Mouse (Mus musculus) frontal cortex, postnatal 36 days (tissue): ENCODE measurements around the gene Lrrc7.

Experiments used
- DNase-seq, 2 experiments: peaks; one replicate each; pipeline ENCODE4 v3.0.0; 2022; ENCODE audit warnings: low spot score in 2 of 2

Lrrc7 gene

DNA sequence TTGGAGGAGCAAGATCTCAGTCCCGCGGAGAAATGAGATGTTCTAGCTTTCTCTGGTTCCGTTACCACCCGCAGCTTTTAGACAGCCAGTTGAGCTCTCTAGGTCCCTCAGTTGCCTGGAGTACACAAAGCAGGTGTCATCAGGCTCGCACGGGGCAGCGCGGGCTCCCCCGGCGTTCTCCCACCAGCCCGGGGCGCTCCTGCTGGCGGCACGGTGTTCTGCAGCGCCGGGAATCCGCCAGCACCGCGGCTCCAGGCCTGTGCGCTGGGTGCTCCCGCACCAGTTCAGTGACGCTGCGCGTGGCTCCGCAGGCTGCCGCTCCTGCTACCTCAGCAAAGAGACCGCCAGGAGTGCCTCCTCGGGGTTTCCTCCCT lies at the start of gene Lrrc7:
Gene Lrrc7 (minus strand): TSS at position 235 of the 374 bp plus-strand sequence.
- DNase-seq: peak; percentile 82 to 87

DNA sequence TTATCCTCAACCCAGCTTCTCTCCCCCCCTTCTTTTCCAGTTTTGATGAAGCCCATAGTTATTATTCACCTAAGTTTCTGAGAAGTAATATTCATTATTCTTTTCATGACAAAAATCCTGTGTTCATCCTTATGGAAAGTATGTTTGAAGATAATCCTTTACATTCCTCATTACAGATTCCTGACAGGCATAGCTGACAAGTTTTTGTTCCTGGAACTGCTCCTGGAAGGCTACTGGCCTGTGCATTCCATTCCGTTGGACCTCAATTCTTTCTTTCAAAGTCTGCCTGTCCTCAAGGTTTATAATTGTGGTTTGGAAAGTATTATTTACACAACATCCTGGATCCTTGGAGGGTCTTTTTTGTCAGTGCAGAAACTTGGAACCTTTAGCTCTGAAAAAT lies 45.0 kb upstream of the Lrrc7 start:
- DNase-seq: no peak

DNA sequence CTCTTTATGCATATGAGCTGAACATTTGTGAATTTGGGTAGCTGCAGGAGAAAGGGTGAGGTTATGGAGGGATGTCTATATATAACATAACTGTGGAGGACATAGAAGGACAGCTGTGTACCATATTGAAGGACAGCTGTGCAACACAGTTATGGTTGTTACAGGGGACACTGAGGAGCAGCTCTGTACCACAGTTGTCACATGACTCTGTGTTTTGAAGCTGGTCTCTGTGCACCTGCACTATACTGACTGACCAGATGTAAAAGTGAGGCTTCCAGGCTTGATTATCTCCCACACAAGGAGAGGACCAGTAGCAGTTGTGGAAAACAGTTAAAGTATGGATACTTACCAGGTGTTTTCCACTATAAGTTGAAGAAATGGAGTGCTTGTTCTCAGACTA lies 43.3 kb upstream of the Lrrc7 start:
- no peak for DNase-seq

DNA sequence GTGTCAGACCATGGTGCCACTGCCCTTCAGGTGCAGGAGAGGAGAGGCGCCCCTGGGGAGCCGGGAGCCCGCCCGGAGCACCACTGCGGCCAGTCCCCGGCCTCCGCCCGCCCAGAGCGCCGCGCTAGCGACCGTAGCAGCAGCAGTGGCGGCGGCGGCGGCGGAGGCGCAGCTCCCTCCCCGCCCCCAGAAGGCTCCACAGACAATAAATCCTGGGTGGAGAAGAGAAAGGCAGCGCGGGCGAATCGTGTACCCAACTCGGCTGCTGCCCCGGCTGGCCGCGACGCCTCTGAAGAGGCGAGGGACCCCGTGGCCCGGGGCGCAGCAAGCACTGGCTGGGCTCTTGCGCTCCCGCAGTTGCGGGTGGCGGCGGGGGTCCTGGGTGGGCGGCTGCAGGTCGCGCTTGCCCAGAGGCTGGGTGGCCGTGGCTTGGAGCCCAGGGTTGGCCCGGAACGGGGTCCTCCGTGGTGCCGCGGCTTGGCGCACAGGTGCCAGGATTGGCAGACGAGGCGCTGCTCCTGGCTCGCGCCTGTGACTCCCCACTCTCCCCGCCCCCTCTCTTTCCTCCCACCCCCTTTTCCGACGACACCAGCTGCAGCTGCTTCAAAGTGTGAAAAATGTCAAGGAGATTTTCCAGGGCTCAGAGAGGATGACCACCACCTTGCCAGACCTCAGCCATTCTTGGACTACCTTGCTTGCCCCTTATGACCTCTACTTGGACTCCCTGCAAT lies 600 bp downstream of the Lrrc7 start:
- DNase-seq: peak; percentile 61 to 64

DNA sequence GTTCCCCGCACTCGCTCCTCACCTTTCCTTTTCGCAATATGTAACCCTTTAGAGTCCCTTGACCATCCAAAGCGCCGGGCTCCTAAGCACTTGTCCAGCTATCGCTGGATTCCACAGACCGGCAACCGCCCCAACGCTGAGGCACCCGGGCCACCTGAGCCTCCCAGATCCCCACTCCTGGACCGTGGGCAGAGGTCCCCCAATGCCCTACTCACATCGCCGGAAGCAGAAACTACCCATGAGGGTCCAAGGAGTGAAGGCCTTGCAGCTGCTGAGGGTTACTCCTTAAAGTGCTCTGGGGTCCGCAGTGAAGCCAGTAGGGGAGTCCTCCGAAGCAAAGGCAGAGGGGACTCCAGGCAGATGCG lies 1.1 kb downstream of the Lrrc7 start:
- DNase-seq: peak; percentile 51 to 53

DNA sequence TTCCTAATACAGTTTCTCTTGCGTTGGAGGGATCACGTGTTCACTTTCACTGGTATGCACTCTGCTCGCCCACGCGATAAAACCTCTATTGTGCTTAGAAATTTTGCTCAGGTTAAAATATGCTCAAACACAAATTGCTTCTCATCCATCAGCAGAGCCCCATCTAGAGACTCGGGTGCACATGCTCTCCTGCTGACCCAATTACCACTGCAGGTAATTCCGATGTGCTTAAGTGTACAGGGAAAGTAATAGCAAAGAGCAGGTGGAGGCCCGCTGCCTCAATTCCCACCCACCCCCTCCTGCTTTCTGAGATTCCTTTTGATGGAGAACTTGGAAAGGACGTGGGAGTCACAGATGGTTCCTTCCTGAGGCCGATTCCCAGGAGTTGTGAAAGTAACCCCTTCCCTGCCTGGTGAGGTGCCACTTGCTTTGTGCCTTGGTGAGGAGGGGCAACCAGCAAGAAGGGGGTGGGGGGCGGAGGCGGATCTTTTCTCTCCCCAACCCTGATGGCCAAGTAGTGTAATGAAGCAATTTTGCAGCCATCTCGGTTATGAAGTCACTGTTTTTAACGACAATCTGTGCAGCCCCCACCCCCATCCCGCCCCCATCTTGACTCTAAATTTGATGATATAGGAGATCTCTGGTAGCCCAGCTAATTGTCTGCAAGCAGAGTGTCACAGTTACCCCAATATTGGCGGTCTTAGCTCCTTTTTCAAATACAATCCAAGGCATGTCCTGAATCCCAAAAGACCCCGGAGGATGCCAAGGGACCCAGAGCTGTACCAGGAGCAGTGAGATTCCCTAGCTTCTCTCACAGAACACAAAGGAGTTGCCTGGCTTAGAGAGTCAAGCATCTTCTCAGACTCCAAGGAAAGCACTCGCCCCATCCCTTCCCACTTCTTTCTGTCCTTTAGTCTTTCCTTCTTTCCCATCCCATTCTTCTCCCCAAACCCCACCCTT lies 2.0 kb downstream of the Lrrc7 start:
- DNase-seq: peak; percentile 73 to 87

DNA sequence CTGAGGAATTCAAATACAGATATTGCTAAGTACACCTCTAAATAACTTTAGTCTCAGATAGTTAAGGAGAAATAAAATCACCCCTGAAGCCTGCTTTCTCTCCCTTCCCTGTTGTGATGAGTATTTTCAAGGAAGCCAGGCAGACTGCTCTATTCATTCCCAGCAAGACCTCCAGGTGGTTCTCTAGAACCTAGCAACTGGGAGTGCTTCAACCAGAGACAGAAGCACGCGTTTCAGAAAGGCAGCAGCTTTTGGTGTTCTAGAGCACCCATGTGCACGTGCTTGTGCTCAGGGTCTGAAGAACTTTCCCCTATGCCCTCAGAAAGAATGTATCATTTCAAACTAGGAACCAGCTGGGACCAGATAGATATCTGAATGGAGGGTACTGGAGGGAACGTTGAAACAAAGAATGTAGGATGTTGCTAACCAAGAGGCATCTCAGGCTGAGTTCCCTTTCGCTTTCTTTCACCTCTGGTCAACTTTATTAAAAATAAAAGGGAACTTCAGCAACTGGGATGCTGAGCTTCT lies 2.8 kb downstream of the Lrrc7 start:
- no peak for DNase-seq

DNA sequence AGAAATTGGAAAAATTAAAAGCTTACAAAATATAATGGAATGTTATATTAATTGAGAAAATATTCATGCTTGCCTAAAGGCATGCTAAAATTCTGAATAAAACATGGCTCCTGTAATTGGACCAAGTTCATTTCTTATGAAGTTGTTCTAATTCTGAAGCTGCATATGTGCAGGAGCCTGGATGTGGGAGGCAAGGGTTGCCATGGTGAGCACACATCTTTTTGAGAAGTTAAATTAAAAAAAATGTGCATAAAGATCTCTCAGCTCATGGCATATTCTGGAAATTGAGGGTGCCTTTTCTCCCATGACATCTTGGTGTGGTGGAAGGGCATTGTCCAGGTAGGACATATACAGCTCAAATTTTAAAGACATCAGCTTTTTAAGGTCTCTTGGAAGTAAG lies 3.4 kb downstream of the Lrrc7 start:
- DNase-seq: peak in 1 of 2 experiments; percentile 73

DNA sequence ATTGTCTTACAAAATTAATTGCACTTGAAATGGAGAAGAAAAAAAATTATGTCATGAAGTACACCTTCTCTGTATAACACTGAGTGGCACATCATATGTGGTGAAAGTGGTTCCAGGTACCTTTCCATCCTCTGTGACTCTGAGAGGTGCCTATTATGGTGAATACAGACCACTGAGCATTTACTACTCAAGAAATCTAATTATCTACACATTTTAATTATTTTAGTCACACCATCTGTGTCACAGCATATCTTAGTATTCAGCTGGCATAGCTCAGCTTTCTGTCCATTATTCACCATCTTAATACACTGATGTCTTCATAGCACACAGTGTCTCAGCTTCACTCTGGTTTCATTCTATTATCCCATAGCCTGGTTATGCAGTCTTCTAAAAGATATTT lies 7.7 kb downstream of the Lrrc7 start:
- no peak for DNase-seq

DNA sequence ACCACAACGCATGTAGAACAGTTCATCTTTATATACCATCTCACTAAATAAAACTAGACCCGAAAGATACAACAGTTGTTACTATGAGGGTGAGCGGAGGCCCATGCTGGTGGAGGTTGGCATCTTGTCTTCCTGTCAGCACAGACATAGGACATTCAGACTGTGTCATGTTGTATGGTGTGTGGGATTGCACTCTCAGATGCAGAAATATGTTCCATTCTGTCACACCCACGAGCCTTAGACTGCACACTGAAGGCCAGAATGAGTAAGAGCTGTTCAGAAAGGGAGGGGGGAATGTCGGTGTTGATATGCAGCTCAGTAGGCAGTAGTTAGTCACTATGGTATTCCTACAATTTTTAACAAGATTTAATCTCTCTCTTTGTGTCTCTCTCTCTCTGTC lies 9.9 kb downstream of the Lrrc7 start:
- peak; percentile 61 to 67 for DNase-seq

DNA sequence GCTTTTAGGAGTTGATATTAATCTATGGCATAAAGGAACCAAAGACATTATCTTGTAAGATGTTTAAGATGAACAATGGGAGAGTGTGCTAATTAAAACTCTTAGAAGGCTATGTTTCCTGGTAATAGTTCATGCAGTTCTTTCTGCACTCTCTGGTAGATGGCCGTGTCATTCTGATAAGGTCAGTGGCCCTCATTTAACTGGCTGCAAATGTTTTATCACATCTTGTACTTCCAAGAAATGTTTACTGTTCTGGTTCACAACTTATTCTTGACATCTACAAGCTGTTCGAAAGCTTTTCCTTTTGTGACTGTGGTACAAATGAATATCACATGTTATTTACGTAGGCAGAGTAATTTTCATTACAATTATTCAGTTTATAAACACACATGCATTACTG lies 18.5 kb downstream of the Lrrc7 start:
- no peak for DNase-seq

DNA sequence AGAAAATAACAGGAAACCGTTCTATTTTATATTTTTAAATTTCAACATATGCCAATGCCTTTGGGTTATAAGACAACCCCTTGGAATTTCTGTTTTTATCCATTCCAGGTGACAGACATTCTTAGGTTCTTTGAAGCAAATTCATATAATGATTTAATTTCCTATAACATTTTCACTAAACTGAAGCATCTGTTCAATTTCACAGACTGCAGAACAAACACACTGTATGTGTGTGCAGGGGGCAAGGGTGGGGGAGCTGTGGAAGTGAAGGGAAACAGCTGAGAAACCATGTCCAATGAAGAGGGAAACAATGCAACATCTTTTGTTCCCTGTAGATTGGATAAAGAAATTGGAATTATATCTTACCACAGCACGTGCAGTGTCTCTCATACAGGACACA lies 29.2 kb downstream of the Lrrc7 start:
- DNase-seq: no peak

DNA sequence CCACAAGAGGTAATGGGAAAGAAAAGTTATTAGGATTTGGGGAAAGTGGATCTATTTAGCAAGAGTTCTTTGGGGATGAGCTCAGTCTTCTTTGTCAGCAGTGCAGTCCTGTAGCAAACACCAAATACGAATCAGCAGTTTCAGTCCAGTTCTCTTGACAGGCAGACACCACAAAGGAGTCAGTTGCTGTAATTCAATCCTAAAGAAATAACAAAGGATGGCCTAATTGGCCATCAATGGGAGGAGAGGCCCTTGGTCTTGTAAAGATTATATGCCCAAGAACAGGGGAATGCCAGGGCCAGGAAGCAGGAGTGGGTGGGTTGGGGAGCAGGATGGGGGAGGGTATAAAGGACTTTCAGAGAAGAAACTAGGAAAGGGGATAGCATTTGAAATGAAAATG lies 33.5 kb downstream of the Lrrc7 start:
- no peak for DNase-seq

DNA sequence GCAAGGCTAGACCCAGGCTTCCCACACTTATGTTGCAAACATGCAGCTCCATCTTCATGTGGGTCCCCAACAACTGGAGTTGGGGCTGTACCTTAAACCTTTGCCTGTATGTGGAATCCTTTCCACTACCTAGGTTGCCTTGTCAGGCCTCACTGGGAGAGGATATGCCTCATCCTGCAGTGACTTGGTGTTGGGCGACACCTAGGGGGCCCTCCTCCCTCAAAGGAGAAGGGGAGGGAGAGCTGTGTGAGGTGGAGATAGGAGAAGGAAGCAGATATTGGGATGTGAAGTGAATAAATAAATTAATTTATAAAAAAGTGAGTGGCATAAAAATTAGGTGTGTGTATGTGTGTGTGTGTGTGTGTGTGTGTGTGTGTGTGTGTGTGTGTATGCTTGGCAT lies 68.3 kb downstream of the Lrrc7 start:
- DNase-seq: no peak

DNA sequence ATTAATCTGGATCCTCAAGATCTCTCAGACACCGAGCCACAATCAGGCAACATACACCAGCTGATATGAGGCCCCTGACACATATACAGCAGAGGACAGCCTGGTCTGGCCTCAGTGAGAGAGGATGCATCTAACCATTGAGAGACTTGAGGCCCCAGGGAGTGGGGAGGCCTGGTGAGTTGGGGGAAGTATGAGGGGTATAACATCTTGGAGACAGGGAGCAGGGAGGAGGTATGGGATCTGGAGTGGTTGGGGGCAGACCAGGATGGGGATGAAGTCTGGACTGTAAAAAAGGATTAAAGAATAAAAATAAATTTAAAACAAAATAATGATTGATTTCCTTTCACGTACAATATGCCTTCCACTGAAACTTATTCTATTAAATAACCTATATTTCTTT lies 82.3 kb downstream of the Lrrc7 start:
- DNase-seq: no peak

DNA sequence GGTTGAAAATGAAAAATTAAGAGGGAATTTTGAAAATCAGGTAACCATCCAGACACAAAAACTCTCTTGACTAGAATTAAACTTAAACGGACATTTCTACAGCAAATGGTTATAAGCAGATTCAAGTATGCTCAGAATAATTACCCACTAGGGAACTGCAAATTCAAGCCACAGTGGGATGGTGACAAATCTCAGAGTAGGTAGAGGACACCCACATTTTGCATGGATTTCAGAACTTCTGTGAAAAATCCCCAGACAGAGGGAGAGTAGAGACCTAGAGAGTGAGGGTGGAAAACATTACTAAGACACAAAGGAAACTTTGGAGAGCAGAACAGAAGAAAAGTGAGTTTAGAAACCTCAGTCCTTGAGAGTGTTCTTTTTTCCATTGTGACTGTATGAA lies 161.4 kb downstream of the Lrrc7 start:
- no peak for DNase-seq

DNA sequence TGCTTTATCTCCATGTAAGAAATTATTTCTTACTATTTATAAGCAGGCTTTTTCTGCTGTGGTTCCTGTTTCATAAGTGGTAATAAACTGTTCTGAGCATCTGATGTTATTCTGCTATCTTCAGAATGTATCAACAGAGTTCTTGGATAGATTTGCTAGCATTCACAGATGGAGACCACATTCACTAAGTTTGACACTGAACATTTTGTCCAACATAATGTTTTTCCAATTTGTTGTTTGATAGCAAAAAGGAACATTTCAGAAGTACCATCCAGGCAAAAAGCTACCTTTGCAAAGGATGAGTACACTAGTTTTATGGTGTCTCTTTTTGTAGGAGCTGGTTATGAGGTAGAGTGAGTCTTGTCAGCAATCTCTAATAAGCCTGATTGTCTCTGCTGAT lies 170.5 kb downstream of the Lrrc7 start:
- DNase-seq: no peak

DNA sequence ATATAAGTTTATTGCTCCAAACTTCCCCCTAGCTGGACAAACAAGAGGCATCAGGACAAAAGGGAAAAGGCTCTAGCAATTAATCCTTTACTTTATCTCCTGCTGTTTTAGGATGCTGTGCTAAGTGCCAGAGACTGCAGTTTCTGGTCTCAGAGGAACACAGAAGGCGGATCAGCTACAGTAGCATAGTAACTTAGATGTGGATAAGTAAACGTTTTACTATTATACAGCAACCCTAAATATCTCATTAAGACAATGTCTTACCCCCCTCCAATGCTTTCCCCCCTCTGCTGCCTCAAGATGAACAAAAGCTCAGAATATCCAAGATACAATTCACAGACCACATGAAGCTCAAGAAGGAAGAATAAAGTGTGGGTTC lies 174.0 kb downstream of the Lrrc7 start:
- no peak for DNase-seq

DNA sequence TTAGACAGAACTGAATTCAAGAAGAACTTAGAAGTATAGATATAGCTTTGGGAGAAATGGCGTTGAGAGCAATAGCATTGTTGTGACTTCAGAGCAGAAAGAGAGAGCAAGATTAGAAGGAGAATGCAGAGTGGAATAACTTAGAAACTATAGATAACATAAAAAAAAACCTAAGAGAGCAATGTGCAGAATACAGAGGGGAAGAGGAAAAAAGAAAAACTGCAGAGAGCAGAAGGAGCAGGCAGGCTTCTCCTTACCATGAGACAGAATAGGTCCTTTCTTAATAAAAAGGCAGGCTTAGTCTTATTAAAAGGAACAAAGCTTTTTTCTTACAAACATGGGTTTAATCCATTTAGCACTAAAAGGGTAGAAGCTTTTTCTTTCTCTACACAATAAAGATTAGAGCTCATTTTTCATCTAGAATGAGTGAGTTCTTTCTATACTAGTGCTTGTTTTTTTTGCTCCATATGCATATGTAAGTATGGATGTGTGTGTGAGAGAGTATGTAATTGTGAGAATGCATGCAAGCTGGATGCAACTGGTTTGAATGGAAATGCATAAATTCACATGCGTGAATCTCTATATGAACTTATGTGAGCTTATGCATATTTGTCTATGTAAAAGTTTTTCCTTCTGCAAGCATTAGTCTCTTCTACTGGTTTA lies 174.5 kb downstream of the Lrrc7 start:
- DNase-seq: no peak

DNA sequence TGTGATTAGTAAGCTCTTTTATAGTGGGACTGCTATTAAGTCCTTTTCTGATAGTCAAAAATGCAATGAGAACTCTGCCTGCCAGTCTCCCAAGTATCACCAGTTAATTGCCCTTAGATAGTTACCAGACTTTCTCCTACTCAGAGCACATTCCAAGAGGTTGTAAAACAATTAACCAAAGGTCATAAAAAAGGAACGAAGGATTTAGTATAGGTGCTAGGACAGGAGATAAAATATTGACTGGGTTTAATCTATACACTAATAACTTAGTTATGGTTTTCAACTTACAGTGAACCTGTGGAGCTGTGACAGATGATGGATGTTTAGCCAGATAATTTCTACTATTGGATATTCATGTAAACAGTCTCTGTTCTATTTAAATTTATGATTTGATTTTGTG lies 175.2 kb downstream of the Lrrc7 start:
- DNase-seq: no peak

DNA sequence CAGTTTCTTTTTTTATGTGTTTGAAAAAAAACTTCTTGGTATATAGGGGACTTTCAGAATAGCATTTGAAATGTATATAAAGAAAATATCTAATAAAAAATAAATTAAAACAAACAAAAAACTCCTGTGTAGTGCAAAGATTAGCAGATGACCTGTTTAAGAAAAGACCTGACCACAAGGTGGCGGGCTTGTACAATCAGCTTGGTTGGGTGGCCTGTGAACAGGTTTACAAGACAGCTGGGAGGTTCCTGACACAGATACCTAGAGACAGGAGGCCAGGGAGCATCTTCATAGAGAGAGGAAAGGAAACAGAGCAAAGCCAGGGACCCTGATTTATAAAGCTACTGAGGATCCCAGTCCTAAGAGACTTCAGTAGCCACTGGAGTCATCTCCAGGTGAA lies 186.1 kb downstream of the Lrrc7 start:
- no peak for DNase-seq

DNA sequence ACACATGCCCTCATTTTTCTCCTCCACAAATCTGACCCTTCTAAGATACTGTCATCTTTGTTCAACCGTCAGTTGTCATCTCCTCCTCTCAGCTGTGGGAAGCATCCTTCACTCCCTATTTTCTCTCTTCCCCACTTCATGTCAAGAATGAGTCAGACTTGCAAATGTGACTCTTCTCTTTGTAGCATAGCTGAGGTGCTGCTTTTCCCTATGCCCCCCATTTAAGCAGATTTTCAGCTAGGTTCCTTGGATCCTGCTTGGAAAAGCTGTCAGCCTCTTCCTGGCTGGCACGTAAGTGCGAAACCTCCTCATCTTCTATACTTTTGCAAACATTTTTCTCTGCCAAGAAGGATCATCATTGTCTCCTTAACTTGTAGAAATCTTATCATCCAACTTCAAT lies 192.9 kb downstream of the Lrrc7 start:
- DNase-seq: peak; percentile 40 to 46
